Mouse (Mus musculus): ENCODE results near the gene Srpx2. TPM values are rescaled to one million over a fixed set of nuclear protein-coding genes. Genes with fewer than 3 reads are reported as not detected.
A peak's percentile ranks its signal among the peaks of the same experiment; 100 is the strongest.

Srpx2 gene
- polyA plus RNA-seq, 1 experiment from 2014 or later = 2.0 TPM

GRCm38 (mm10) chrX:133936605-133937225, 28.5 kb downstream of the Srpx2 start:
- Histone ChIP-seq H3K4me3 (no peak overlapping the region), H3K27ac (no peak overlapping the region), H3K27me3 (peaks cover 6% of the 10 kb centered on the region), H3K9ac (no peak overlapping the region), H3K4me1 (no peaks in the 10 kb centered on the region), H3K9me3 (no peaks in the 10 kb centered on the region), H3K36me3 (no peaks in the 10 kb centered on the region), H3K4me2 (replicated peaks) (no peak overlapping the region)
- WGBS = 85% methylated on average over 4 of the region's 4 CpGs
- no peak for ATAC-seq (ENCODE audit: insufficient number of reproducible peaks, insufficient read depth, low FRiP score, low TSS enrichment)

- WGBS = 52% methylated on average over 1 of the region's 1 CpGs
- Histone ChIP-seq H3K36me3 (no peaks in the 10 kb centered on the region), H3K4me1 (no peaks in the 10 kb centered on the region), H3K27ac (no peak overlapping the region), H3K4me3 (no peak overlapping the region), H3K4me2 (replicated peaks) (no peak overlapping the region), H3K9ac (no peak overlapping the region), H3K27me3 (peaks cover 3% of the 10 kb centered on the region; the same call in 1 of the 2 replicates), H3K9me3 (no peaks in the 10 kb centered on the region)
- ATAC-seq (ENCODE audit: insufficient number of reproducible peaks, insufficient read depth, low FRiP score, low TSS enrichment) = no peak
Observed at GRCm38 (mm10) chrX:133939561-133939960, 31.3 kb downstream of the Srpx2 start.

- no peak overlapping the region for H3K27ac ChIP-seq
- H3K9me3 ChIP-seq = no peaks in the 10 kb centered on the region
- H3K9ac ChIP-seq = no peak overlapping the region
- ATAC-seq (ENCODE audit: insufficient number of reproducible peaks, insufficient read depth, low FRiP score, low TSS enrichment) = no peak
- H3K36me3 ChIP-seq = no peaks in the 10 kb centered on the region
- no peak overlapping the region for H3K4me2 ChIP-seq (replicated peaks)
- no peaks in the 10 kb centered on the region for H3K4me1 ChIP-seq
- H3K27me3 ChIP-seq = 0 out of 2 replicates have a peak, but pooled peaks cover 3% of the 10 kb centered on the region
- H3K4me3 ChIP-seq = no peak overlapping the region
- WGBS = 34% methylated on average over 3 of the region's 3 CpGs
Observed at GRCm38 (mm10) chrX:133947427-133947826, 39.2 kb downstream of the Srpx2 start.

GRCm38 (mm10) chrX:133954661-133955060, 46.4 kb downstream of the Srpx2 start:
- Histone ChIP-seq H3K27me3 (no peaks in the 10 kb centered on the region), H3K4me1 (no peaks in the 10 kb centered on the region), H3K4me2 (replicated peaks) (no peak overlapping the region), H3K36me3 (no peaks in the 10 kb centered on the region), H3K9me3 (no peaks in the 10 kb centered on the region), H3K9ac (no peak overlapping the region), H3K27ac (no peak overlapping the region), H3K4me3 (no peak overlapping the region)
- WGBS = 78% methylated on average over 7 of the region's 7 CpGs
- ATAC-seq (ENCODE audit: insufficient number of reproducible peaks, insufficient read depth, low FRiP score, low TSS enrichment) = no peak

GRCm38 (mm10) chrX:133960617-133961016, 52.4 kb downstream of the Srpx2 start:
- no peaks in the 10 kb centered on the region for H3K4me1 ChIP-seq
- no peaks in the 10 kb centered on the region for H3K27me3 ChIP-seq
- no peaks in the 10 kb centered on the region for H3K36me3 ChIP-seq
- no peak overlapping the region for H3K4me2 ChIP-seq (replicated peaks)
- H3K9me3 ChIP-seq = no peaks in the 10 kb centered on the region
- no peak for ATAC-seq (ENCODE audit: insufficient number of reproducible peaks, insufficient read depth, low FRiP score, low TSS enrichment)
- no peak overlapping the region for H3K27ac ChIP-seq
- no peak overlapping the region for H3K9ac ChIP-seq
- H3K4me3 ChIP-seq = no peak overlapping the region
- WGBS = 74% methylated on average over 2 of the region's 2 CpGs

GRCm38 (mm10) chrX:133964615-133965014, 56.4 kb downstream of the Srpx2 start:
- H3K27me3 ChIP-seq = 0 out of 2 replicates have a peak, but pooled peaks cover 3% of the 10 kb centered on the region

GRCm38 (mm10) chrX:133981231-133982002, 73.2 kb downstream of the Srpx2 start, which contains the start of gene Sytl4:
Gene Sytl4, minus strand, starts transcription at chrX:133981812.
- Histone ChIP-seq H3K4me3 (peak within 1 kb of the TSS; percentile 45), H3K4me1 (0 out of 2 replicates have a peak, but pooled peaks cover 2% of the 10 kb centered on the region), H3K9me3 (no peaks in the 10 kb centered on the region), H3K4me2 (replicated peaks) (peak within 1 kb of the TSS; percentile 59), H3K36me3 (no peaks in the 10 kb centered on the region), H3K27ac (no peak within 1 kb of the TSS), H3K27me3 (peaks cover 6% of the 10 kb centered on the region; the same call in 1 of the 2 replicates), H3K9ac (peak within 1 kb of the TSS; percentile 25; the same call in 1 of the 2 replicates)
- WGBS = 23% methylated on average over 29 of the region's 29 CpGs
- ATAC-seq (ENCODE audit: insufficient number of reproducible peaks, insufficient read depth, low FRiP score, low TSS enrichment) = no peak

More at GRCm38 (mm10) chrX:133964615-133965014, 56.4 kb downstream of the Srpx2 start:
- Histone ChIP-seq H3K4me2 (replicated peaks) (no peak overlapping the region), H3K27ac (no peak overlapping the region), H3K4me1 (no peaks in the 10 kb centered on the region), H3K4me3 (no peak overlapping the region), H3K9me3 (no peaks in the 10 kb centered on the region), H3K36me3 (no peaks in the 10 kb centered on the region), H3K9ac (no peak overlapping the region)
- ATAC-seq (ENCODE audit: insufficient number of reproducible peaks, insufficient read depth, low FRiP score, low TSS enrichment) = no peak
- 79% methylated on average over 2 of the region's 2 CpGs for WGBS

Other genes with a start within 250 kb of the Srpx2 start
- gene Pcdh19, start 219.4 kb upstream of the Srpx2 start, polyA plus RNA-seq (2016; fragmentation: Nextera tagmentation; extraction: Ambion mirVana) = 8.4 and 9.2 TPM in 2 replicates
- 7.8 and 9.1 TPM in 2 replicates for gene Tnmd, start 57.4 kb upstream of the Srpx2 start, polyA plus RNA-seq (2016; fragmentation: Nextera tagmentation; extraction: Ambion mirVana)
- gene Tspan6, start 10.0 kb upstream of the Srpx2 start, polyA plus RNA-seq (2016; fragmentation: Nextera tagmentation; extraction: Ambion mirVana) = 186 and 190 TPM in 2 replicates
- 3.3 and 3.9 TPM in 2 replicates for gene Sytl4, start 73.4 kb downstream of the Srpx2 start, polyA plus RNA-seq (2016; fragmentation: Nextera tagmentation; extraction: Ambion mirVana)
- gene Cstf2, start 150.8 kb downstream of the Srpx2 start, polyA plus RNA-seq (2016; fragmentation: Nextera tagmentation; extraction: Ambion mirVana) = 47.8 and 51.1 TPM in 2 replicates

Data from embryonic facial prominence, embryonic 12.5 days (tissue).